Mouse (Mus musculus) stomach, embryonic 14.5 days (tissue): ENCODE results near the gene Smarca4. TPM values are rescaled to one million over a fixed set of nuclear protein-coding genes. Genes with fewer than 3 reads are reported as not detected.

Experiments used
- ATAC-seq: fragments of 200-750 bp; cut with Nextera tagmentation; 2 replicates; pipeline ENCODE4 v1.8.0; 2017; ENCODE audit warnings: low read depth, moderate TSS enrichment; ENCODE audit not compliant: insufficient number of reproducible peaks, insufficient read depth, low FRiP score
- H3K27ac ChIP-seq: fragments of 300-500 bp; sonication (generic); 2 replicates; pipeline ENCODE4 v1.5.1; 2014; ENCODE audit warnings: mild to moderate bottlenecking, low read length, moderate library complexity, mixed read lengths
- H3K27me3 ChIP-seq: fragments of 300-500 bp; sonication (generic); 2 replicates; pipeline ENCODE4 v1.6.1; 2014; ENCODE audit warnings: low read length, control low read depth, mixed read lengths; ENCODE audit not compliant: control insufficient read depth, insufficient read depth
- H3K36me3 ChIP-seq: fragments of 300-500 bp; sonication (generic); 2 replicates; pipeline ENCODE4 v1.6.1; 2014; ENCODE audit warnings: mild to moderate bottlenecking, control low read depth, low read length, moderate library complexity, mixed read lengths; ENCODE audit not compliant: control insufficient read depth, insufficient read depth
- H3K4me1 ChIP-seq: fragments of 300-500 bp; sonication (generic); 2 replicates; pipeline ENCODE4 v1.6.1; 2014; ENCODE audit warnings: low read length, control low read depth, mixed read lengths; ENCODE audit not compliant: control insufficient read depth, insufficient read depth
- H3K4me2 ChIP-seq: fragments of 300-500 bp; sonication (generic); replicated peaks from 2 replicates; pipeline ENCODE4 v1.6.1; 2014; ENCODE audit warnings: low read depth, low read length, control low read depth
- H3K4me3 ChIP-seq: fragments of 300-500 bp; sonication (generic); 2 replicates; pipeline ENCODE4 v1.5.1; 2014; ENCODE audit warnings: low read depth, low read length, control low read depth
- H3K9ac ChIP-seq: fragments of 300-500 bp; sonication (generic); replicated peaks from 2 replicates; pipeline ENCODE4 v1.6.1; 2014; ENCODE audit warnings: low read depth, mild to moderate bottlenecking, control low read depth, low read length, moderate library complexity, mixed read lengths
- H3K9me3 ChIP-seq: fragments of 300-500 bp; sonication (generic); 2 replicates; pipeline ENCODE4 v1.6.1; 2016; ENCODE audit warnings: low read depth, low read length, control low read depth; ENCODE audit not compliant: control insufficient read depth
- WGBS: fragments of 180-500 bp; shearing (Covaris S2); extraction: QIAGEN DNeasy Blood & Tissue Kit; methylation state at CpG from one replicate; pipeline ENCODE4 v1.1.7; 2014; 5-methylcytosine and 5-hydroxymethylcytosine counted together
- polyA plus RNA-seq: library from polyadenylated mRNA; unstranded; fragments of >200 nt; fragmentation: Nextera tagmentation; extraction: Ambion mirVana; gene quantifications from 2 replicates; pipeline ENCODE4 v1.2.1, GENCODE M21; 2014

Gene Smarca4
- polyA plus RNA-seq, 1 experiment from 2014 or later, result 95.0 TPM

- no peak for ATAC-seq
Measured at GRCm38 (mm10) chr9:21725224-21726121, 109.5 kb downstream of the Smarca4 start.

GRCm38 (mm10) chr9:21726218-21726975 lies 110.4 kb downstream of the Smarca4 start:
- Histone ChIP-seq H3K4me3 (peak overlapping the region; percentile 61; the same call in 1 of the 2 replicates), H3K4me2 (peak overlapping the region; percentile 88), H3K36me3 (peaks cover 9% of the 10 kb centered on the region), H3K9me3 (no peaks in the 10 kb centered on the region), H3K27me3 (no peaks in the 10 kb centered on the region), H3K4me1 (peaks cover 20% of the 10 kb centered on the region), H3K9ac (peak overlapping the region; percentile 25; the same call in 1 of the 2 replicates), H3K27ac (no peak overlapping the region; the same call in 1 of the 2 replicates)
- ATAC-seq, result no peak
- 61% methylated on average over 14 of the region's 14 CpGs for WGBS

More at GRCm38 (mm10) chr9:21725224-21726121, 109.5 kb downstream of the Smarca4 start:
- H3K4me1 ChIP-seq, result peaks cover 20% of the 10 kb centered on the region
- no peaks in the 10 kb centered on the region for H3K9me3 ChIP-seq
- peak overlapping the region; percentile 61 for H3K4me3 ChIP-seq
- WGBS, result 62% methylated on average over 23 of the region's 23 CpGs
- peak overlapping the region; percentile 52; the same call in 1 of the 2 replicates for H3K27ac ChIP-seq
- peak overlapping the region; percentile 25; the same call in 1 of the 2 replicates for H3K9ac ChIP-seq
- H3K4me2 ChIP-seq, result peak overlapping the region; percentile 88
- H3K36me3 ChIP-seq, result peaks cover 9% of the 10 kb centered on the region
- H3K27me3 ChIP-seq, result no peaks in the 10 kb centered on the region

- H3K4me3 ChIP-seq, result no peak overlapping the region
- no peaks in the 10 kb centered on the region for H3K27me3 ChIP-seq
- H3K36me3 ChIP-seq, result peaks cover 25% of the 10 kb centered on the region
- 78% methylated on average over 10 of the region's 10 CpGs for WGBS
- no peak overlapping the region for H3K27ac ChIP-seq
- H3K9me3 ChIP-seq, result no peaks in the 10 kb centered on the region
- H3K4me2 ChIP-seq, result no peak overlapping the region
- no peak overlapping the region for H3K9ac ChIP-seq
- no peak for ATAC-seq
- H3K4me1 ChIP-seq, result peaks cover 20% of the 10 kb centered on the region
Measured at GRCm38 (mm10) chr9:21728261-21728832, 112.4 kb downstream of the Smarca4 start.

- no peak overlapping the region for H3K9ac ChIP-seq
- no peak overlapping the region for H3K27ac ChIP-seq
- no peak overlapping the region for H3K4me2 ChIP-seq
- H3K36me3 ChIP-seq, result peaks cover 34% of the 10 kb centered on the region
- H3K9me3 ChIP-seq, result no peaks in the 10 kb centered on the region
- H3K27me3 ChIP-seq, result no peaks in the 10 kb centered on the region
- 67% methylated on average over 7 of the region's 7 CpGs for WGBS
- H3K4me3 ChIP-seq, result no peak overlapping the region
- peaks cover 20% of the 10 kb centered on the region for H3K4me1 ChIP-seq
- ATAC-seq, result no peak
Measured at GRCm38 (mm10) chr9:21729264-21729663, 113.3 kb downstream of the Smarca4 start.

GRCm38 (mm10) chr9:21732288-21732687 lies 116.3 kb downstream of the Smarca4 start:
- no peaks in the 10 kb centered on the region for H3K9me3 ChIP-seq
- 94% methylated on average over 9 of the region's 9 CpGs for WGBS
- no peaks in the 10 kb centered on the region for H3K4me1 ChIP-seq
- peaks cover 62% of the 10 kb centered on the region for H3K36me3 ChIP-seq
- no peak for ATAC-seq
- H3K27ac ChIP-seq, result no peak overlapping the region
- no peak overlapping the region for H3K4me3 ChIP-seq
- H3K27me3 ChIP-seq, result no peaks in the 10 kb centered on the region
- no peak overlapping the region for H3K9ac ChIP-seq
- H3K4me2 ChIP-seq, result no peak overlapping the region

GRCm38 (mm10) chr9:21733446-21733845 lies 117.5 kb downstream of the Smarca4 start:
- H3K9ac ChIP-seq, result no peak overlapping the region
- H3K9me3 ChIP-seq, result no peaks in the 10 kb centered on the region
- no peaks in the 10 kb centered on the region for H3K4me1 ChIP-seq
- peaks cover 73% of the 10 kb centered on the region for H3K36me3 ChIP-seq
- no peak overlapping the region for H3K4me3 ChIP-seq
- ATAC-seq, result no peak
- H3K4me2 ChIP-seq, result no peak overlapping the region
- H3K27me3 ChIP-seq, result no peaks in the 10 kb centered on the region
- WGBS, result 93% methylated on average over 17 of the region's 17 CpGs
- H3K27ac ChIP-seq, result no peak overlapping the region

GRCm38 (mm10) chr9:21733989-21734388 lies 118.0 kb downstream of the Smarca4 start:
- Histone ChIP-seq H3K36me3 (peaks cover 76% of the 10 kb centered on the region), H3K4me1 (no peaks in the 10 kb centered on the region), H3K4me2 (no peak overlapping the region), H3K9ac (no peak overlapping the region), H3K27ac (no peak overlapping the region), H3K9me3 (no peaks in the 10 kb centered on the region), H3K4me3 (no peak overlapping the region), H3K27me3 (no peaks in the 10 kb centered on the region)
- no peak for ATAC-seq
- 87% methylated on average over 7 of the region's 7 CpGs for WGBS

- 90% methylated on average over 14 of the region's 14 CpGs for WGBS
- Histone ChIP-seq H3K4me2 (no peak overlapping the region), H3K27me3 (no peaks in the 10 kb centered on the region), H3K27ac (no peak overlapping the region), H3K36me3 (peaks cover 81% of the 10 kb centered on the region), H3K9ac (no peak overlapping the region), H3K4me1 (no peaks in the 10 kb centered on the region), H3K9me3 (no peaks in the 10 kb centered on the region), H3K4me3 (no peak overlapping the region)
- ATAC-seq, result no peak
Measured at GRCm38 (mm10) chr9:21735126-21735525, 119.2 kb downstream of the Smarca4 start.
